Mouse (Mus musculus) megakaryocyte progenitor cell, adult 5-6 weeks (primary cell): ENCODE measurements at regions not wholly inside any gene's neighbourhood (a gene's known extent, or its start where the extent isn't known, plus 50 kb on each side); places are given as distances from the start of the nearest gene placed in this dataset.

Experiments
- ATAC-seq: replicated peaks from 2 replicates; pipeline ENCODE4 v1.8.0; 2016; ENCODE audit warnings: mild to moderate bottlenecking, moderate TSS enrichment, inconsistent platforms; ENCODE audit not compliant: poor library complexity

DNA sequence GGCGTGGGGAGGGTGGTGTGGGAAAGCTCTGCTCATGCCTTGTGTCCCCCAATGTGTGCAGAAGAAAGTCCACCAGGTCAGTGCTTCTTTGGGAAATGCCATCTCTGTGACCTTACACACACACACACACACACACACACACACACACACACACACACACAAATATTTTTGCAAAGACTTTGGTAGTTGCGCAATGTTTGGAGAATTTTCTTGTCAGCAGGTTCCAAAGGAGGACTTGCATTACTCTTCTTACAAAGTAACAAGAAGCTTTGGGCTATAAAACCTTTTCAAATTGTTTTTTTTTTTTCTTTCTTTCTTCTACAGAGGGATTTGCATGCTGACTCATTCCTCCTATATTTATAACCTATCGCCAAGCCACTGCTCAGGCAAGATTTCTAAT is 59.1 kb upstream of the Npvf start:
- ATAC-seq: no peak

DNA sequence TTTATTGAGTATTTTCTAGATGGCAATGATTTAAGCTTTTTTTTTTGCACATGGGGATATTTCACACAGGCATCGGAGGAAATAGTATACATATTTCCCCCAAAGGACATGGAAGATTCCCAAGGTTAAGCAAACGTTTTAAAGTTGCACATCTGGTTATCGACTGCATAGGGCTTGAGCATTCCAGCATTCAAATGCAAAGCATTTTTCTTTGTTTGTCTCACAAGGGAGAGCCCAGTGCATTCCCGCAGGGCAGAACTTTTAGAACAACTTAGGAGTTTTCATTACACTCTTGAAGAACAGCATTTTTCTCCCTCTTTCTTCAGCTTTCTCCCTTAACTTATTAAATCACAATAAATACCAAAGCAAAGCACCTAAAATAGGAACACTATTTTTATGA is 64.4 kb upstream of the Npvf start:
- ATAC-seq: no peak

DNA sequence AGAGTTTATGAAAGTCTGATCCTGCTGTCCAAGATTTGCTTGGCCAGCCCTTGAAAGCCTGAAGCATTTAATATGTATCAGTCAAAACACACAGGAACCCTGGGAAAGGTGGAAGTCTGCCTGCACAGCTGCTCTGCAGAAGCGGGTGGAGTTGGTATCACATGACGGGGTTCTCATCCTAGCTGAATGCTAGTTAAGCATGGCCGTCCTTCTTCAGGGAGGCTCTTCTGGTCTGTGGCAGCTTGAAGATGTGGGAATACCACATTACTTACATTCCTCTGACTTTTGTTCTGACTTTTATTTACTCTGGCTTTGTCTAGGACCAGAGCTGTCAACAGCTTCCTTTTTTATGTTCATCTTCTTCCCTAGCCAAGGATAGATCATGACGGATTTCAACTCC is 66.1 kb upstream of the Npvf start:
- no peak for ATAC-seq

DNA sequence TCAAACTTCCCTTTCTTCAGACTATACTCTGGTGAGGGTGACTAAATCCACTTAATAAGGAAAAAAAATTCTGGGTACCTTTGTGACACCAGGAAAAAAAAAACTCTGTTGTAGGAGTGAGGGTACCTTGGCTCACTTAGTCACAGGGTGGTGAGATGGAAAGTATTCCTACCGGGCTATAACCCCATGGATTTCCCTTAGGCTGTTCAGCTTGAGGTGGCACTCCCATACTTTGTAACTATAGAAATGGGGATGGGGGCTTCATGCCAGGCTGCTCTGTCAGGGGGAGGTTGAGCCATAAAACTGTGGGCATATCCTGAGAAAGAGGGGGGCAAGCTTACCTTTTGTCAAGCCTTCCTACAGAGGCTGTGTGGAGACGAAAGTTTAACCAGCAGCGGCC is 71.4 kb upstream of the Npvf start:
- no peak for ATAC-seq

DNA sequence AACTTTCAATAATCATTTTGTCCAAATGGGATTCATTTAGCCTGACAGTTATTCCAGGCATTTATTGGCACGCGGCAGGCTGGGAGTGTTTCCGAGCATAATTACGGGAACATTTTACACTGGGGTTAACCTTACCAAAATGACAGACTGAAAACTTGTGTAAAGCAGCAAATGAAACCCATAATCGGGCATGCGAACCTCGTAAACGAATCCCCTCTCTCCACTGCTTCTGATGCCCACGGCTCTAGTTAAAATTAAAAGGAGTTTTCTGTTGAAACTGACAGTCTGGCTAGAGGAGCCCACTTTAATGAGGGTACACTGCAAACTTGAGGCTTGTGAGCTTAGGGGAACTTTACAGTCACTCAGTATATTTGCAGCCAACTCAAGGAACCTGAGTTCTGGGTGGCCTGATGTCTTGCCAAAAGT is 71.9 kb upstream of the Npvf start:
- ATAC-seq: no peak

DNA sequence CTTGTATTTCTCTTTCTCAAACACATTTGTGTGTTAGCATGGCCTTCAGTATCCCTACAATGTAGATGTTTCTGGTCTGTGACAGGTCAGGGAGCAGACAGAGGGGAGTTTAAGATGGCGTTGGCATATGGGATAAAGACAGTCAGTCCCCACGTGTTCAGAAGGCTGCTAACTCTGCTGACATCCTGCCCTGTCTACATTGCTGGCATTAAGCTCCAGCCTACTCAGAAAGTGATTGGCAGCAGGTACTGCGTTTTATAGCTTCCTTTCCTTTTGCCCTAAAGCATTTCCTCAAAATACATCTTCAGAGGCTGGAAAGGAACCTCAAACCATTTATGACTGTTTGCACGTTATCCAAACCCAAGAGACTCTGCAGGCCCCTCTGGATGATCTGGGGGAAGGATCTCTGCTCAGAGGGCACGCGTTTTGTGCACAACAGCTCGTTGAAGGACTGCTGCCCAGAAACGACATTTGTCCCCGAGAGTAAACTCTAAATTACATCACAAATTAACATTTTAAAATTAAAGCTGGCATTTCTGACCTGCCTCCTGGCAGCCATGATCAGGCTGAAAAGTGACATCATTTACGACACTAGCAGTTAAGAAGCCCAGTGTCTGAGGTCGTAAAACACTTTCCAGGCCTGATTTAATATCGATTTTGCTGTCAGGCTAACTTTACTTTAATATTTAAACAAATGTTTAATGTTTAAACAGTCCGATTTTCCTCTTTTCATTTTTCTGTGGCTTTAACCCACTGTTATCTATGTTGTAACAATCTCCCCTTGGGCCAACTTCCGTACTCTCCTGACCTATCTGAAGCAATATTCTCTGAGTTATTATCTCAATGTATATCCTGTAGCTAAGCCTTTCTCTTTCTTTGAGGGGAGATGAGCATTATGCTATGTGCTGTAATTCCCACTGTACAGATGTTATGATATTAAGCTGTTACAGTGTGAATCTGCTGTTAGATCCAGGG is 76.8 kb upstream of the Npvf start:
- ATAC-seq: peak; percentile 48; the same call in 1 of the 2 replicates

DNA sequence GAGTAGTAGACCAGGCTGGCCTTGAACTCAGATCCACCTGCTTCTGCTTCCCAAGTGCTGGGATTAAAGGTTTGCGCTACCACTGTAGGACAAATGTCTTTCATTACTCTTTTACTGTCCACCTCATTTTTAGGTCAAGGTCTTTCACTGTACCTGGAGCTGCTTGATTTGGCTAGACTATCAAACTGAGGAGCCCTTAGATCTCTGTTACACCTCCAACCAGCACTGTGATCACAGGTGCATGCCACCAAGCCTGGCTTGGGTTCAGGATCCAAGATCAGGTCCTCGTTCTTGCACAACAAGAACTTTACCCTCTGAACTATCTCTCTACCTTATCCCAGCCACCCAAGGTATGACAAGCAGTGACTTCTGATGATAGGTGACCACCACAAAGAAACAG is 80.5 kb upstream of the Npvf start:
- no peak for ATAC-seq

DNA sequence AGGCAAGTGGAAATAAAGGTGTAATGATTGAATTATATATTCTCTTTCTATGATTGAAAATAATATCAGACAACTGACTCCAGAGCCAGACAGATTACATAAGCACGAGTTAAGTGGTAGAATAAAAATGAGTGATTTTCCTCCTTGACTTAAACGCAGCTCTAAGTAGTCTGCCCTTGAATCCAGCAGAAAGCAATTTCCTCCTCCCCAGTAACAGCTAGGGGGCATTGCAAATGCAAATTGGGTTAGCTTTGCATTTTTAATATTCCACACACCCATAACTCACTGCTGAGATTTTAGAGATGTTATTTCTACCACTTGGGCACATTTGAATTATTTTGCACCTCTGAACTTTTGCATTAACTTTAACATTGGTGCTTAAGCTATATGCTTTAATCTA is 81.6 kb upstream of the Npvf start:
- ATAC-seq: no peak

DNA sequence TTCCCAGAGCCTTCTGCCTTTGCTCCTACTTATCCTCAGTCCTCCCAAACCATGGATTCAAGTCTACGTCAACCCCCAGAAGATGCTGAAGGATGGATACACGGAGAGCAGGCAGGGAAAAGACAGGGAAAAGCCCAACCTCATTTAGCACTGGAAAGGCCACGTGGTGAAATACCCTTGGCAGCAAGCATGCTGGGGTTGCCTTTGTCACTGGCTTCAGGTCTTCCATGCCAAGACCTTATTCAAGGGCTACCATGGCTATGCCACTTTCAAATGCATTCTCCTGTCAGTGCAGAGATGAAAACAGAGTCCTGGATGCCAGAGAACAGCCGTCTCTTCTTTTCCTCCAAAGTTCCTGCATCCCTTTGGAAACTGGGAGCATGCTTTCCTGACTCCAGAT is 87.8 kb upstream of the Npvf start:
- ATAC-seq: no peak

DNA sequence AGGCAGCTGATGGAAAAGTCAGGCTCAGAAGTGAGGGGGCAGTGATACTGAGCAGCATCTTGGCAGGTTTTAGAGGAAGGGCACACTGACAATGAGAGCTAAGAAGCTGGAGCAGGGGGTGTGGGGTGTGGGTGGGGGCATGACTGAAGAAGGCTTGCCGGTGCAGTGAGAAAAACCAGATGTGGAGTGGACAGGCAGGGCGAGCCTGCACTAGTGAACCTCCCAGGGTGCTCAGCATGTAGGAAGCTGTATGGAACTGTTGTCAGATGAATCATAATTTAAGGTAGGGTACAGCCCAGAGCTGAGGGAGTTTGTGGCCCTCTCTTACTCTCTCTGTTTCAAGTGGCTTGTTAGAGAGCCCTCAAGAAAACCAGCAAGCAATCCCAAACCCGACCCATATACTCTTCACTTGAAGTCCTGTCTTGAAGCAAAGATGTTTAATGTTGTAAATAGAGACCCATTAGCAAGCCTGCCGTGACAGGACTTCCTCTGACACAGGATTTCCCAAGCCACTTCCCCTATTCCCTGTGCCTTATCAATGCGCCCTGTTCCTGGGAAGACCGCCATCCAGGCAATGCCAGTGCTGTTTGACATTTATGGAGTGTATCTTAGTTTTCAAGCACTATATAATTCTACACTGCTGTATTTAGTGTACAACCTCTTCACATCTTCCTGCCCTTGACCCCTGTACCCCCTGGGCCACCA is 90.4 kb upstream of the Npvf start:
- ATAC-seq: no peak

DNA sequence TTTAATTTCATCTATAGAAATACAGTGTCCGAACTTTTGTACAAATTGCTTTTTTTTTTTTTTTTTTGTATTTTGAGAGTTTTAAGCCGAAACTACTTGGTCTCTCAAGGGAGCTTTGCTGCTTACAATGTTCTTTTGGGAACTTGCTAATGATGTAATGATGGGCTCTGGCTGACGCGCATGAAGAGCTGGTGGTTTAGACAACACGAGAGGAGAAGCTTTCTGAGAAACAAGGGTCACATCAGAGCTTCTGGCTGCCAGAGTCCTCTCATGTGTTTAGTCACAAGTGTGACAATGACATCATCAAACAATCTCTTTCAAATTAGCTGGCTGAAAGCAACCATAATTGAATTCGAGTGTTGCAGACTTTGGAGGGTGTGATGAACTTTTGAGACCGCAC is 98.9 kb upstream of the Npvf start:
- ATAC-seq: no peak

DNA sequence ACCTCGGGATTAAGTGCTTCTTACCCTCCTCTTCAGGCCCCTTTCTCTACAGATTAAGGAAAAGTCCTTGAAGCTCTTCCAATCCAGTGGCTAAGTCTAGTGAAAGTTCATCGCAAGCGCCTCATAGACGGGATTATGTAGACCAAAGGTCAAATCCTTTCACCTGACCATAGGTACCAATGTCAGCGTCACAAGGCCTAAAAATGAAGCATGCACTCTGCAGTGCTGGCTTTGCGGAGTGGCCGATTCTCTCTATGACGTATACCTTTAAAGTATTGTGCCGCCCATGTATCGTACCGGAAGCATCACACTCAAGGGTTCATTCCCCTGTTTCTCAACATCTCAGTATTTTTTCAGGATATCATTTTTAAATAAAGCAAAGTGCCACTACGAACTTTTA is 100.5 kb upstream of the Npvf start:
- no peak for ATAC-seq

DNA sequence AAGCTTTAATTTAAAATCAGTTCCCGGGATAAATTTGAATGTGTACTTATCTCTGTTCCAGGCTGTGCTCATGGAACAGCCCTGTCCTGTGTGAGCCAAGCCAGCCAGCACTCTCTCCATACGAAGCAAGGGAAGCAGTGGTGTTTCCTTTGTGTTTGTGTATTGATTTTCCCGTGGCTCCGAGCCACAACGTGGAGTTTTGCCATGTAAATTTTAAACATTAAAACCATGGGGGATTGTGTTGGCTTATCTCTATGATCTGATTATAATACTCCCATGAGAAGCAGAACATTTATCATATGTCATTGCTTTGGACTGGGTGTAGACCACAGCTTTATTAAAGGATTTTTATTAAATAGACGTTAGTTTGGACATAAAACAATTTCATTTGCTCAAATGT is 106.1 kb upstream of the Npvf start:
- no peak for ATAC-seq

DNA sequence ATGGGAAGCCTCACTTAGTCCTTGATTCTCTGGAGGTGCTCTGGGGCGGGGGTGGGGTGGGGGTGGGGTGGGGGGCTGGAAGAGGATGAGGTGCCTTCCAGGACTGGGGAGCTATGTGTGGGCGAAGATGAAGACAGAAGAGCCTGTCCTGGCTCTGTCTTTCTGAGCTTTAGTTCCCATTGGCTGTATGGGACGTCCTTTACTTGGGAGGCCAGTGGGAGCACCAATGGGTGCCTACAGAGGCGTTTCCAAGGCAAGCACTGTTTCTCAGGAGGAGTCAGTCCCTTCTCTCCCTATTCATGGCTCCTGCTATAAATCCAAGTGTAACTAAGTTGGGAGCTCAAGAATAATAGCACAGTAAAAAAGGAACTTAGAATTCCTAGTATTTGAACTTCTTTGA is 108.9 kb upstream of the Npvf start:
- no peak for ATAC-seq

DNA sequence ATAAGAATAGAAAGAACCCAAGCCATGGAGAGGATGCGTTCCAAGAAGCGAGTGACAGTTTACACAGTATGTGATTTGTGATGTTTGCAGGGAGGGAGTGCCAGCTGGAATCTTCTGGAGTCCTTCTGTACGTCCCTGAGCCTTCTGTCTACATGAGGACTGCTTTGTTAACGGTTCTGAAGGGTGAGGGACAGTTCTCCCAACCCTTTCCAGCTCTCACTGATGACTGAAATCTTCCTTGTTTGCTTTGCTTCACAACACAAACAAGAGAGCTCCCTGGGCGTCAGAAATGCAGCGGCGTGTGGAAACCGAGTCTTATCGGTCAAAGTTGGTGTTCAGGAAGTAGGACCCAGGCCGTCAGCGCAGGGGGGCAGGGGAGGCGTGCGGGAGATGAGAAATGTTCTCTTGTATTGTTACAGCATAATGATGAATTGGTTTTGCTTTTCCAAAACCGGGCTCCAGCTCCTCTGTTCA is 112.2 kb upstream of the Npvf start:
- no peak for ATAC-seq

DNA sequence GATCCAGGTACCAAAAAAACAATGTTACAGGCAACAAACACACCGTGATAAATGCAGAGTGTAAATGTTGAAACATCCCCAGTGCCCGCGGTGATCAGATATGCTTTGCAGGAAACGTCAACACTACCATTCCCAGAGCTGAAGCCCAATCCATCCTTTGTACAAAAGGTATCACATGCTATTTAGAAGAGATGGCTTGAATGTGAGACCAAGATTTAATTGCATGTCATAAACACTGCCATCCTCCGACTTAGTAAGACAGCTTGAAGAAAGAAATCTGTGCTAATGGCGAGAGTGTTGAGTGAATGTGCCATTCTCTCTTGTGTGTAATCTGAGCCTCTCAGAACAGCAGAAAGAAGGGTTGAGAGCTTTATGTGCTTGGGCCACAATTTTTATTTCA is 112.9 kb upstream of the Npvf start:
- ATAC-seq: no peak

DNA sequence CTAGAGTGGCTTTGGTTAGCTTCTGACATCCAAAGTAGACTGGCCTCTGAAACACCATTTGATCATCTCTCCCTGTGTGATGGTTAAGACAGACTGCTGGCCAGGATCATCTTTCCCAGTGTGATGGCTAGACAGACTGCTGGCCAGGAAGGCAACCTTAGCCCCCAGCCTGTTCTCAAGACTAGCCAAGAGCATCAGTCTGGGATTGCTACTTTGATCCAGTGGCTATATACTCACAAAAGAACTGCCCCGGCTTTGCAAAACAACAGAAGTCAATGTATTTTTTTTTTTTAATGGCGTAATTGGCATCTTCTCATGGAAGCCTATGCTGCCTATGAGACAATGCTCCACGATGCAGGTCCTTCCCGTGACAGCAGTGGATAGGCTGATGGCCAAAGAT is 113.6 kb upstream of the Npvf start:
- no peak for ATAC-seq

DNA sequence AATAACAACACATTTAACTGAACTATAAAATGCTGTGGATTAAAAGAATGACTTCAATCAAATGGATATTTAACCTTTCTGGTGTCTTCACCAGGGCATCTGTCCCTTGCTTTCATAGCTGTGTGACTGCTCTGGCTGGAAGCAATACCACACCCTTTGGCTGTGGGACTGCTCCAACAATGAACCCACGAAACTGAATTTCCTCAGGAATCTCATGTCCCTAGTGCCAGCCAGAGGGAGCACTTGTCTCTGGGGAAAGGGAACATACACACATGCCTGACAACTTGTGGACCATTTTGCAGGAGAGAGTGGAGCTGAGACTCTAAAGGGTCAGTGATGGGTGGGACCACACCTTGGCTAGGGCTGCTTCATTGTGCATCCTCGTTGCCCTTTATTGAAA is 114.9 kb upstream of the Npvf start:
- no peak for ATAC-seq

DNA sequence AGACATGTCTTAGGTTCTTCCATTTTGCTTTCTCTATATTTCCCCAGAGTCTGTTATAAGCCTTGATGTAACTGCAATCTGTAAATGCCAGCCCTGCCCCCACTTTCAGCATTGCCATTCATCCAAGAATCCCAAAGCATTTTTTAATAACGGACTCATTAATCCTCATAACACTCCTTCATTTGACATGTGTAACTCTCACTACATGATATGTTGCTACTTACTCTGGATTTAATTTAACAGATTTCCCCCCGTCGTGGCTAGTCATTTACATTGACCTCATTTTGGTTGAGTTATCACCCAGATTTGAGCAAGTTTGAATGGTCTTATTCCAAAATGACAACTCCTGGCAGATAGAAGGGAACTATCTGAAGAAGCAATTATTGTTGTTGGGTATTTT is 116.2 kb upstream of the Npvf start:
- ATAC-seq: no peak

DNA sequence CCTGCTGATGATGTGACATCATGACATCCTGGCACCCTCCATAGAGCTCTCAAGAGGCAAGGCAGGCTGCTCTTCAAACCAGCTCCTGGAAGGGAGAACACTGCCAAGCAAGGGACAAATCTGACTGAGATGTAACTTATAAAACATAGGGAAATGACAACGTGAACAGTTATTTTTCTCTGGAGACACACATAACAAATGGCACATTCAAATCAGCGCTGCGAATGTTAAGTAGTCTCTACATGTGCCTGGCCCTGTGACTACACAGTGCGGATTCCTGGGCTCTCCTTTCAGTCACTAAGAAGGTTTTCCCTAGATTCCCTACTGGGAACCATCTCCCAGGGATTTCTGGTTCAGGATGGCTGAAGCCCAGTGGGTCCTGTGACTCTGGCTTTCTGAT is 121.4 kb upstream of the Npvf start:
- no peak for ATAC-seq

DNA sequence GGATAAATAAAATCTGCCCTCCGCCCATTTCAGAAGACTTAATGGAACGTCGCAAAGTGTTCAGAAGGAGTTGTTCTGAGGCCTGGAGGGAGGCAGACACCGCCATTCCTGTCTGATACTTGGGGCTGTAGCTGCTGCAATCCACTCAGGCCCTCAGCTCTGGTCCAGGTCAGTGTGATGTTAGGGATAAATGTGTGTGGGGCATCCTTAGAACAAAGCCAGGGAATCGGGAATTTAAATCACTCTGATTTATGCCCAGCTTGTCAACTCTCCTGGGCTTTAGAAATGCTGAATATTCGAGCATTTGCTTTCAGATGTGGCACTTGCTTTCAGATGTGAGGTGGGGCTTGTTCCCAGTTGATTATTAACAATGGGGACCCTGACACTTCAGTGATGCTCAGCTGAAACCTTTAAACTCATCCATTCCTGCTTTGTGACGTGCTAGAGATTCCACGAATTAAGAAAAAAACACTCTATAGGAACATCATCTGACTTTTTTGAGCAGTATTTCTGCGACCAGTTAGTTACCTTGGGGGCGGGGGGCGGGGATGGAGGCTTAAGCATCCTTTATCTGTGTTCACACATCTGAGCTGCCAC is 122.1 kb upstream of the Npvf start:
- ATAC-seq: no peak

DNA sequence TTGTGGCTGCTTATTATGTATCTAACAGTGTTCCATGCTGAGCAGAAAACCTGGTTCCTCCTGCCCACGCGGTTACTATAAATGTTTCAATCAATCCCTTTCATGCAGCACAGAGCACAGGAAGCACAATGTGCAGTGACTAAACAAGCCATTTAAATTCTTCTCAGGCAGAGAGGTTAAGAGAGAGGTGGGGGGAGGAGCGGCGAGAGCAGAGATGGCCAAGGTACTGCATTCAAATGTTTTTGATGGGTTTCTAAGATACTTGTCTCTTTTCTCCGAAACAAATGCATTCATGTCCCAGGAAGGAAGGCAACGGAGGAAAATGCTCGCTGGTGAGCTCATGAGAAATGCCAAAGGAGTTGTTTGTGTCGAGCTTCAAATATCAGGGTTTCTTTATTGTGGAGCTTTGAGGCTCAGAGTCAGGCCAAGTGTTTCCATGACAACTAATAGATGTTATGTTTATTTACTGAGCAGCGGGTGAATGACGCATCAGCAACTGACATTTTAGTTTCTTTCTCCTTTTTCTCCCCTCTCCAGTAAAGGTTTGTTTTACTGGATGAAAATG is 122.8 kb upstream of the Npvf start:
- no peak for ATAC-seq
